Mouse (Mus musculus): ENCODE data around the gene 1190002N15Rik.

GRCm38 (mm10) chr9:94571802-94572201 is 33.9 kb upstream of the 1190002N15Rik start:
- TF ChIP-seq CTCF (IDR thresholded peaks at IDR 0.05; ENCODE audit: low read depth) (no peak), EP300 (optimal IDR thresholded peaks at IDR 0.05) (no peak)

All from stomach, postnatal 0 days (tissue).